Mouse (Mus musculus) retina, postnatal 1 day (tissue): ENCODE results near the gene Dnajc2.

Source experiments
- DNase-seq: peaks from one replicate; pipeline ENCODE4 v3.0.0-alpha.2; 2012

Gene Dnajc2

DNA sequence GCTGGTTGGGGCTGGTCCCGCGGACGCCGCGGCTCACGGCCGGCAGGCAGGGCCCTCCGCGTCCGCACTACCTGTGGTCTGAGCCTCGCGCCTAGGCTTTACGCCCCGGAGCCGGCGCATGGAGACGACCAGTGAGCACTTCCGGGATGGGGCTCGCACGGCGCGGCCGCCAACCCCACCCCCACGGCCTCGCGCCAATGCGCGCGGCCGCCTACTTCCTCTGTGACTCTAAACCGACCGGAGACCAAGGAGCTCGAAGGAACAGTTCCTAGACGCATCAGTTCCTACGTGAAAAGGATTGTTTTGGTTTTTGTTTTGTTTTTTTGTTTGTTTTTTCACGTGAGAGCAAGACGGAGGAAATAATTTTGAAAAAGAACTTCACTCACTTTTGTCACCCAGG lies at the start of gene Dnajc2, which contains the start of gene Psmc2:
Gene Dnajc2 (minus strand): TSS at position 199 of the 400 bp plus-strand sequence.
Gene Psmc2 (plus strand): TSS at position 231 of the 400 bp plus-strand sequence.
- DNase-seq, result peak; percentile 95

DNA sequence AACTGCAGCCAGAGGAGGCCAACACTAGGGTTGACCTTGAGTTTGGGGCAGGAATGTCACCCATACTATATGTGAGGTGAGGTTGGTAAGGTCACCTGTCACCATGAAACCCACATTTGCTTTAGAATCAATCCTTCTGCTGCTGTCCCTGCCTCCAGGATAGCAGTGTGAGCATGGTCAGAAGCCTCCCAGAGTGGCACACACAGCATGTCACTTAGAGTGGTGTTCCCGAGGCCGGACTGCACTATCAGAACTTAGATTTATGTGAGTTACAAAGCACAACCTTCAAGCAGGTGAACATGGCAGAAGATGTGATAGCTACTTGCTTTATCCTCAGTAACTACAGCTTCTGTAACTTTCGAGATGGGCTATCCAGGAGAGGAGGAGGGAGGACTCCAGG lies 46.7 kb upstream of the Dnajc2 start:
- no peak for DNase-seq

DNA sequence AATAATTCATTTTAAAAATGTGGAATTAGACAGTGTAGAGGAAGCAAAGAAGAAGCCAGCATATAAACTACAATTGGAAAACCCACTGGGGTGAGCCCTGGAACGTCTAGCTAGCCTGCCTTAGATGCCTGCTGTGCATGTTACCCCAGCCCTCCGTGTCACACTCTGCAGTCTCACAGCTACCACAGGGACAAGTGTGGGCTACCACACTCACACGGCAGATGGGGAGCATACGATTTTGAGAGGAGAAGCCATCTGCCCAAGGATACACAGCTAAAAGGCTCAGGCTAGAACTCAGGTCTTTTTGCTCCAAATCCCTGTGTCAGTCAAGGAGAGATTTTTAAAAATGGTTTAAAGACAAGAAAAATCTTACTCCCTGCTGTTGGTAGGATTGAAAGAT lies 43.8 kb upstream of the Dnajc2 start:
- no peak for DNase-seq

- DNase-seq, result peak; percentile 26
Measured at GRCm38 (mm10) chr5:21827643-21828042, 42.6 kb upstream of the Dnajc2 start.

- DNase-seq, result no peak
Measured at GRCm38 (mm10) chr5:21826370-21826769, 41.3 kb upstream of the Dnajc2 start.

- DNase-seq, result peak; percentile 50
Measured at GRCm38 (mm10) chr5:21813994-21814393, 28.9 kb upstream of the Dnajc2 start.

DNA sequence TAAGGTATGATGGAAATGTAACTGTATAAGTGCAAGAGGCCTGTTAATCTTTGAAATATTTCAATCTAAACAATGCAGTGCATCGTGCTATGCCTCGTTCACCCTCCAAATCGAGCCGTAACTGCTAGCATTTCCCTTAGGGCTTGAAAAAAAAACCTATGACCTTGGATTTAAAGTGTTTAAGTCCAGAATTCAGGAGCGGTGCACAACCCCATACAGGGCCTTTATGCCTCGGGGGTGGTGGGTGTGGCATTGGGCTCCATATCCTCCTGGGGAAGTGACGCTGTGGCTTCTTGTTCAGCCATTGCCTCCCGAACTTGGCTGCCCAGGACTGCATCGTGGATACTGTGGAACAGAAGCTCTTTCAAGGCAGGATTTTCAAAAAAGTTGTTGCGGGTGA lies 25.9 kb upstream of the Dnajc2 start:
- no peak for DNase-seq

DNA sequence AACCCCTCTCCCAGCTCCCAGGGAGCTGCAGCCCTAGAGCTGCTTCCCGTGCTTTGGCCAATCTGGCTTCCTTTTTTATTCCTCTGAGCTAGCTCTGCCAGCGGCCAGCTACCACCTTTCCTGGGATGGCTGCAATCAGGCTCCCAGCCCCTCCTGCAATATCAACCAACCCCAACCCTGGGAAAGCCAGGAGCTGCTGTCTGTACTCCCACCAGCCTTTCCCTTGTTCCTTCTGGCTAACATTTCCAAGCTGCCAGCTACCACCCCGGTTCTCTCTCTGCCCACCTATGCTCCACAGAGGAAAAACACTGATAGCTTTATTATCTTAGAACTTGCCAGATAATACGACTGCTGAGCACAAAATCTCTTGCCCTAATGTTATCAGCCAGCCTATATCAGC lies 19.8 kb upstream of the Dnajc2 start:
- DNase-seq, result no peak

GRCm38 (mm10) chr5:21803691-21804188 lies 18.7 kb upstream of the Dnajc2 start:
- DNase-seq, result no peak

DNA sequence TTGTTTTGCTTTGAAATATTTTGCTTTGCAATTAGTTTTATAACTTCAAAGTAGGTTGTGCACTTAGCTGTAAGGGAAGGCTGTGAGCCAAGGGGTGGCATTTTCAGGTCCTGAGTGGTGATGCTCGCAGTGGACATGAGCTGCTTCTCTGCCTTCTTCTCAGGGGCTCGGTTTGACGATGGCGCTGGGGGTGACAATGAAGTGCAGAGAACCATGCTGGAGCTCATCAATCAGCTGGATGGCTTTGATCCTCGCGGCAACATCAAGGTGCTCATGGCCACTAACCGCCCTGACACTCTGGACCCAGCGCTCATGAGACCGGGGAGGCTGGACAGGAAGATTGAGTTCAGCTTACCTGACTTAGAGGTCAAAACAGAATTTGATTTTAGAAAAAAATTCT lies 17.9 kb upstream of the Dnajc2 start:
- no peak for DNase-seq

- no peak for DNase-seq
Measured at GRCm38 (mm10) chr5:21792166-21792565, 7.1 kb upstream of the Dnajc2 start.

DNA sequence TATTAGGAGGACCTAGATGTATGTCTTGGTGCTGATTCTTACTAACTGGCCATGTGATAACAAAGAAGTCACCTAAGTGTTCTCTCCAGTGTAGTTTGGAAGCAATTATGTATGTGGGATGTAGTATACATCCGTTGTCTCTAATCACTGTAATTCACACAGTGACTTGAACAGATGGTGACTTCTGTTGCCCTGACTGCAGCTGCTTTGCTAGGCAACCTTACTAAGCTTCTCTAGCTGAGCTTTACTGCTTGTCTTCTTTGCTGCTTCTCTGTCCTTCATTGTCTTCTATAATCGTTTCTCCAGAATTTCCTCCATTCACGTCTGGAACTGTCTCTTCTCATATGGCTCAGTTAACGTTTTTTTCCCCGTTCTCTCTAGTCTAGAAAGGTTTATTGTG lies 4.0 kb upstream of the Dnajc2 start:
- peak; percentile 52 for DNase-seq

DNA sequence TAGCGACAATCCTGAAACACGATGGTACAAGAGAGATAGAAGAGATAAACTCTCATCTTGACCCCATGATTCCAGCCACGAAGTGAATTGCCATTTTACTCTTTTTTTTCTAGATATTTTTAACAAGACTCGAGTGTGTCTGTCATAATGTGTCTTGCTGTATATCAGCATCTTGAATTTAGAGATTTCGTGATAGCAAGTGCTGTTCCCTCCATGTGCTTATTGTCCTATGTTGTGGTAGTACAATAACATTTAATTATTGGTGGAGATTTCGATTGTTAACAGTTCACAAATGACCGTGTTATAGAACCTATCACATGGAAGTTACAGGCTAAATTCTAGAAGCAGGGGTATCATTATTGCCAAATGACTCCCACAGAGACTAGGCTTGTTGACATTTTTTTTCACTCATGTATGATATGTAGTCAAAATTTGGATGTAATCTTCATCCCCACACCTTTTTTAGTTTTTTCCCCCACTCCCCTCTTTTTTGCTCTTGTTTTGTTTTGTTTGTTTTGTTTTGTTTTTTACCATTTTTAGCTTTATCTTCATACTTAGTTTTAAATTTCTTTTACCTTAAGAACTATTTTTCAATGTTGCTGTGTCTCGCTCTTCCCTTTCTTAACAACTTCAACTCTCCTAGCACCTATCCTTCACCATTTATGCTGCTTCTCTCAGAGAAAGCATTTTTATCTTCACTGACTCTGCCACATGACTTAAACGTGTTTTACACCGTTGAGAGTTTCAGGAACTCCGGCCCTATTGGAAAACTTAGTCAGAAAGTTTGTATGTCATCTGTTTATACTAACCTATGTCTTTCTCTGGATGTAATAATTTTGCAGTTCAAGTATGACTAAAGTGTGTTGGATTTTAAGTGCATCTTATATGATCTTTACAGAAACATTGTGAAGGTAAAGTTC lies 2.4 kb upstream of the Dnajc2 start:
- DNase-seq, result no peak

- peak; percentile 96 for DNase-seq
Measured at GRCm38 (mm10) chr5:21786258-21787185, 1.5 kb upstream of the Dnajc2 start.

GRCm38 (mm10) chr5:21785776-21786175 lies 725 bp upstream of the Dnajc2 start:
- no peak for DNase-seq

- DNase-seq, result peak; percentile 5
Measured at GRCm38 (mm10) chr5:21784161-21785052, 644 bp downstream of the Dnajc2 start.

DNA sequence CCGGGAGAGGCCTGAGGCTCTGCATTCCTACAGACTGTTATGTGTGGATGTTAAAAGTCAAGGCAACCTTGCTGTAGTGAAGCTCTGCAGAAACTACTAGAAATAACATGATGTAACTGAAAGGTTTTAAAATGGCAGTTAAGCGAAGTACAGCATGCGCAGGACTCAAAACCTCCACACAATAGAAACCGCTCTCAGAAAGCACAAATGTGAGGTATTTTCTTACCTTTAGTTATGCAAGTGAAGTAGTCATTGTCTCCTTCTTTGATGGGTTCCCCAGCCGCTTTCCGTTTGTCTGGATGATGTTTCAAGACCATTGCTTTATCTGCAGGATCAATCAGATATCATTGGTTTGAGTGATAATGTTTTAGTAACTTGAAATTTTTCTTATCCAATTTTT lies 8.6 kb downstream of the Dnajc2 start:
- DNase-seq, result no peak

DNA sequence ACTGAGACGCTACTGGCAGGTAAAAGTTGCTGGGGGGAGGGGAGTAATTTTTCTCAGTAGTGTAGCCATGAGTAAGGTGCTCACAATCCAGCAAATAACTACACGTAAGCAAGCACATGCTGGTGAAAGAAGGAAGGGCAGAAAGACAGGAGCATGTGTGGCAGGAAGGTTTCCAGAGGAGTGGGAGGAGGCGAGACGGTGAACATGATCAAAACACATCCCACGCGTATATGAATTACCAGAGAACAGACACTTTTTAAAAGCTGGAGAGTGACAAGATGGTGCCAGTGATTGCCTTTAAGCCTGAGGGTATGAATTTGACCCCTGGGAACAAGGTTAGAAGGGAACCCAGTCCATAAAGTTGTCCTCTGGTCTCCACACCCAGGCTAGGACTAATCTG lies 15.2 kb downstream of the Dnajc2 start:
- DNase-seq, result no peak

- no peak for DNase-seq
Measured at GRCm38 (mm10) chr5:21768506-21768905, 16.5 kb downstream of the Dnajc2 start.

GRCm38 (mm10) chr5:21745966-21746365 lies 39.1 kb downstream of the Dnajc2 start:
- no peak for DNase-seq

- DNase-seq, result no peak
Measured at GRCm38 (mm10) chr5:21744651-21745050, 40.4 kb downstream of the Dnajc2 start.

DNA sequence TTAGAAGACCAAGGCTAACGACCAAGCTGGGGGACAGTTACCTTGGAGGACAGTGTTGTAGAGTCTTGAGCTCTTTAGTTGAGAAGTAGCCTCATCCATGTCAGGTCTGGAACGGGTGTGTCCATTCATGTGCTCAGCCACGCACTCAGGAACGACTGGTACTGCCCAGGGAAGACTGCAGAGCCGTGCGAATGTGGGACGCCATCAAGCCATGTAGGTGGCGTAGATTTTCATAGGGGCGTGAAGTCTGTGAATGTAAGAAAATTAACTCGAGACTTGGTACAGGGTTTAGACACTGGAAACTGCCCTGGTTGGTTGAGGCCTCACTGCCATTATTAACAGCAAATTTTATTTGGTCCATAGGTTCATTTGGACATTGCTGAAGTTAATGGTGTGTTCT lies 41.4 kb downstream of the Dnajc2 start:
- DNase-seq, result no peak
